Mouse (Mus musculus) liver, adult 2 months (tissue): ENCODE data around the gene Arid5b.

Experiments
- CTCF ChIP-seq: fragments of 200-500 bp; IDR thresholded peaks from 2 replicates; pipeline ENCODE4 v1.5.1; 2011; ENCODE audit warnings: low read depth, low read length, control low read depth
- POLR2A ChIP-seq: fragments of 200-500 bp; IDR thresholded peaks from 2 replicates; pipeline ENCODE4 v1.6.1; 2011; ENCODE audit warnings: low read length, control low read depth; ENCODE audit not compliant: insufficient read depth; ENCODE audit errors: extremely low read depth

DNA sequence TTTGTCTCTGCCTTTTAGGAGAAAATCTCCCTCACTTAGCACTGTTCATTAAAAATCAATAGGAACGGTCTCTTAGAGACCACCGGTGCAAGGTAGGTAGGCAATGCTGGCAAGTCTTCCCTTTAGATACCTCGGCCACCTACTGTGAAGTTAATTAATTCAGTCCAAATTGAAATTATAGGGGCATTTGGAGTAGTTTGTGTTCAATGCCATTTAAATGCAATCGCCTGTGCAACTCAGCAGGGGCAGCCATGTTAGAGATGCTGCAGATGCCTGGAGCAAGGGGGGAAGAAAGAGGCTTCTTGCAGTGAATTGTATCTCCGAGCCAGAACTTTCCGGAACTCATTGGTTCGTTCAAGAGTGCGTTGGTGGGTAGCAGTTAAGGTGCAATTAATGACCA lies 233.7 kb downstream of the Arid5b start:
- TF ChIP-seq CTCF, result no peak
- no peak for TF ChIP-seq POLR2A
